Mouse (Mus musculus) cerebellum, adult 2 months (tissue): ENCODE data around the gene Sf3a3.
"Not testable (repeated sequence)": the region's sequence is repeated elsewhere in the genome, so short reads cannot be mapped to it uniquely, and the experiment has no call there.

ENCODE experiments used
- CTCF ChIP-seq: fragments of 200-500 bp; IDR thresholded peaks from 2 replicates; pipeline ENCODE4 v1.5.1; 2011; ENCODE audit warnings: low read depth, mild to moderate bottlenecking, control low read depth, low read length, moderate library complexity, borderline replicate concordance; ENCODE audit not compliant: insufficient read depth
- POLR2A ChIP-seq: fragments of 200-500 bp; IDR thresholded peaks from 2 replicates; pipeline ENCODE4 v1.6.1; 2011; ENCODE audit warnings: low read length, control low read depth, borderline replicate concordance; ENCODE audit not compliant: insufficient read depth

- TF ChIP-seq CTCF, POLR2A: not testable (repeated sequence)
Measured at GRCm38 (mm10) chr4:124713850-124714249, 726 bp upstream of the Sf3a3 start.
